Mouse (Mus musculus) thymus, adult 2 months (tissue): ENCODE data around the gene Fam53b.

Experiments used
- CTCF ChIP-seq: fragments of 200-500 bp; IDR thresholded peaks from 2 replicates; pipeline ENCODE4 v1.5.1; 2012; ENCODE audit warnings: mild to moderate bottlenecking, control low read depth, low read length, moderate library complexity, borderline replicate concordance; ENCODE audit not compliant: control insufficient read depth, poor library complexity, insufficient read depth; ENCODE audit errors: extremely low read depth
- POLR2A ChIP-seq: fragments of 200-500 bp; IDR thresholded peaks from 2 replicates; pipeline ENCODE4 v1.6.1; 2012; ENCODE audit warnings: mild to moderate bottlenecking, low read length, control low read depth, moderate library complexity; ENCODE audit not compliant: control insufficient read depth, poor library complexity, insufficient read depth; ENCODE audit errors: extremely low read depth

- TF ChIP-seq POLR2A: no peak
- no peak for TF ChIP-seq CTCF
Measured at GRCm38 (mm10) chr7:132815081-132815480, 1.4 kb upstream of the Fam53b start.
